Mouse (Mus musculus) limb, embryonic 11.5 days (tissue): Measurements from ENCODE around the gene Ccdc189. TPM values are rescaled to one million over a fixed set of nuclear protein-coding genes. Genes with fewer than 3 reads are reported as not detected.

Experiments
- ATAC-seq: fragments of 200-750 bp; cut with Nextera tagmentation; 2 replicates; pipeline ENCODE4 v1.8.0; 2017; ENCODE audit warnings: low read depth; ENCODE audit not compliant: insufficient number of reproducible peaks, low FRiP score, low TSS enrichment
- DNase-seq: peaks from one replicate; pipeline ENCODE4 v3.0.0-alpha.2; 2015; ENCODE audit warnings: low spot score
- H3K27ac ChIP-seq: fragments of 300-500 bp; sonication (generic); replicated peaks from 2 replicates; pipeline ENCODE4 v1.5.1; 2014; ENCODE audit warnings: low read depth, mild to moderate bottlenecking, low read length
- H3K27me3 ChIP-seq: fragments of 300-500 bp; sonication (generic); 2 replicates; pipeline ENCODE4 v1.6.1; 2014; ENCODE audit warnings: mild to moderate bottlenecking, low read length, mixed read lengths; ENCODE audit not compliant: control insufficient read depth, insufficient read depth
- H3K36me3 ChIP-seq: fragments of 300-500 bp; sonication (generic); 2 replicates; pipeline ENCODE4 v1.6.1; 2014; ENCODE audit warnings: mild to moderate bottlenecking, low read length, moderate library complexity, mixed read lengths; ENCODE audit not compliant: control insufficient read depth, insufficient read depth
- H3K4me1 ChIP-seq: fragments of 300-500 bp; sonication (generic); 2 replicates; pipeline ENCODE4 v1.6.1; 2014; ENCODE audit warnings: low read length, mixed read lengths; ENCODE audit not compliant: control insufficient read depth, insufficient read depth
- H3K4me2 ChIP-seq: fragments of 300-500 bp; sonication (generic); 2 replicates; pipeline ENCODE4 v1.6.1; 2014; ENCODE audit warnings: low read depth, mild to moderate bottlenecking, moderate library complexity; ENCODE audit not compliant: severe bottlenecking
- H3K4me3 ChIP-seq: fragments of 300-500 bp; sonication (generic); 2 replicates; pipeline ENCODE4 v1.5.1; 2014; ENCODE audit warnings: low read depth, low read length
- H3K9ac ChIP-seq: fragments of 300-500 bp; sonication (generic); 2 replicates; pipeline ENCODE4 v1.6.1; 2014; ENCODE audit warnings: mild to moderate bottlenecking, low read length
- H3K9me3 ChIP-seq: fragments of 300-500 bp; sonication (generic); 2 replicates; pipeline ENCODE4 v1.6.1; 2016; ENCODE audit warnings: low read length; ENCODE audit not compliant: control insufficient read depth
- WGBS: fragments of 180-500 bp; shearing (Covaris S2); extraction: QIAGEN DNeasy Blood & Tissue Kit; methylation state at CpG from one replicate; pipeline ENCODE4 v1.1.7; 2014; 5-methylcytosine and 5-hydroxymethylcytosine counted together
- polyA plus RNA-seq: library from polyadenylated mRNA; unstranded; fragments of >200 nt; fragmentation: Nextera tagmentation; extraction: Ambion mirVana; gene quantifications from 2 replicates; pipeline ENCODE4 v1.2.1, GENCODE M21; 2014

The Ccdc189 gene
- polyA plus RNA-seq, 1 experiment from 2014 or later: 12.3 TPM

DNA sequence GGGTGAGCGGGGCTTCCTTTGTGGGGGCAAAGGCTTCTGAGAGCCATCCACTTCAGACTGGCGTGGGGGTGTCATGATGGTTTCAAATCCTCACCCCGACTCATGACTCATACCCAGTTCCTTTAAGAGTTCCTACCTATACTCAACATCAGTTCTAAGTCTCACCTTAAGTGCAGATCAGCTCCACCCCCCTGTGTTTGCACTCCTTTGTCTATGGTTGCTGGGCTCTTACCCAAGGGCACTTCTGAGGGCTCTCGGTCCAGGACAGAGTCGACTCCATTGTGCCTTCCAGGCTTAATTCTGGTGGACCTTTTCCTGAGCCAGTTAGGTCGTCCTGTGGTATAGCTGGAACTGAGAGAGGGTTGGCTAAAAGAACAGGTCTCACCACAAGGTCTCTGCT lies 18.8 kb upstream of the Ccdc189 start:
- Histone ChIP-seq H3K4me1 (no peaks in the 10 kb centered on the region), H3K9me3 (no peaks in the 10 kb centered on the region), H3K27me3 (no peaks in the 10 kb centered on the region), H3K27ac (no peak overlapping the region), H3K9ac (no peak overlapping the region), H3K4me2 (no peak overlapping the region), H3K4me3 (no peak overlapping the region), H3K36me3 (peaks cover 35% of the 10 kb centered on the region)
- ATAC-seq (no peak), DNase-seq (no peak)
- WGBS: 91% methylated on average over 6 of the region's 6 CpGs

DNA sequence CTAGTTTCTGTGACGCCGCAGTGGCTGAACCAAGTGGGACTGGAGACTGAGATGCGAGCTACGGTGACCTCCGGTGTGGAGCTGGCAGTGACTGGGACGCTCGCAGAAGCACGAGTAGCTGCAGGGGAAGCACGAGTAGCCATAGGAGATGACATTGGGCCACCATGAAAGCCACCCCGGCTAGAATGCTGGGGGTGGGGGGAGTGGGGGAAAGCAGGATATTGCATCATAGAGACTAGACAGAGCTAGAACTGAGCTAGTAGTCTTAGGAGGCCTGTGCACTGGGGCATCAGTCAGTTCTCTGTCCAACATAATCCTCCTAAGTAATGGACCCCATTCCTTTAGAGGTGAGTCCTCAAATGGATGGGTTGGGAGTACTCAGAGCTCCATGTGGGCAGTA lies 15.9 kb upstream of the Ccdc189 start:
- peaks cover 27% of the 10 kb centered on the region for H3K36me3 ChIP-seq
- 89% methylated on average over 10 of the region's 10 CpGs for WGBS
- H3K9ac ChIP-seq: no peak overlapping the region

DNA sequence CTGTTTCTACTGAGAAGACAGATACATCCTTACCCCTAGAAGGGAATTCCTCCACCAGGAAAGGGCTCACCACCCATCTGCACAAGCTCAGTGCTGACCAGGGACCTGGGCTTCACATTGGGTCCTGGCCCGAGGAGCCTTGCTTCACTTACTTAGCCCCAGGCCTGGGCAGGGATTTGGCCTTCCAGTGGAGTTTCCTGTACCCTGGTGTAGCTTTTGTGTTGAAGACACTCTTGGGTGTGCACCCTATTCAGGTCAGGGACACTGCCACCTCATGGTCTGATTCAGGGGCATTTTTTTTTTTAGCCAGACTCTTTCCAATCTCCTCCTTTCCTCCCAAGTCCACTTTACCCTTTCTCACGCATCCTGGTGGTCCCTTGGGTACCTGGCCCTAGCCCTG lies 14.5 kb upstream of the Ccdc189 start:
- no peak overlapping the region for H3K4me3 ChIP-seq
- 90% methylated on average over 2 of the region's 2 CpGs for WGBS
- no peak overlapping the region for H3K4me2 ChIP-seq
- DNase-seq (no peak), ATAC-seq (no peak)
- H3K4me1 ChIP-seq: no peaks in the 10 kb centered on the region
- H3K27me3 ChIP-seq: no peaks in the 10 kb centered on the region
- no peaks in the 10 kb centered on the region for H3K9me3 ChIP-seq
- H3K36me3 ChIP-seq: peaks cover 26% of the 10 kb centered on the region
- no peak overlapping the region for H3K27ac ChIP-seq
- H3K9ac ChIP-seq: no peak overlapping the region

More for the DNA sequence above, 15.9 kb upstream of the Ccdc189 start:
- no peak for ATAC-seq
- Histone ChIP-seq H3K4me1 (no peaks in the 10 kb centered on the region), H3K9me3 (no peaks in the 10 kb centered on the region), H3K27me3 (no peaks in the 10 kb centered on the region), H3K4me2 (no peak overlapping the region), H3K27ac (no peak overlapping the region), H3K4me3 (no peak overlapping the region)
- DNase-seq: no peak

DNA sequence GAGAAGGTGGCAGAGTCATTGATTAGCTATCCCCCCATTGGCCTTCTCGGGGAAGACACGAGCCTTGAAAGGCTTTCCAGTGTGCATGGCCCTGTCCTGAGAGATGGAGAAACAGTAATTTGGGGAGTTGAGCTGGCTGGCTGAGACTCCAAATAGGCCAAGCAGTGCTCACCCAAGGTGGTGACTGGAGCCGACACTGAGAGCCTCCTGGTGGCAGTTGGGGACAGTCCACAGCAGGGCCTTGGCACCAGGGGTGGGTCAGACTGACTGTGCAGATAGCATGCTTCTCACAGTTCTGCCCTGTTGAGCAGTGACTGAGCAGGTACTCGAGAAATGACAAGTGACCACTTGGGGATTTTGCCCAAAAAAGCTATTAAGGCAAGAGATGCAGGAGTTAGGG lies 13.3 kb upstream of the Ccdc189 start:
- no peak for DNase-seq
- Histone ChIP-seq H3K4me1 (no peaks in the 10 kb centered on the region), H3K4me2 (no peak overlapping the region), H3K9me3 (no peaks in the 10 kb centered on the region), H3K27ac (no peak overlapping the region), H3K27me3 (no peaks in the 10 kb centered on the region), H3K36me3 (peaks cover 37% of the 10 kb centered on the region), H3K4me3 (no peak overlapping the region), H3K9ac (no peak overlapping the region)
- 85% methylated on average over 4 of the region's 4 CpGs for WGBS
- ATAC-seq: no peak

DNA sequence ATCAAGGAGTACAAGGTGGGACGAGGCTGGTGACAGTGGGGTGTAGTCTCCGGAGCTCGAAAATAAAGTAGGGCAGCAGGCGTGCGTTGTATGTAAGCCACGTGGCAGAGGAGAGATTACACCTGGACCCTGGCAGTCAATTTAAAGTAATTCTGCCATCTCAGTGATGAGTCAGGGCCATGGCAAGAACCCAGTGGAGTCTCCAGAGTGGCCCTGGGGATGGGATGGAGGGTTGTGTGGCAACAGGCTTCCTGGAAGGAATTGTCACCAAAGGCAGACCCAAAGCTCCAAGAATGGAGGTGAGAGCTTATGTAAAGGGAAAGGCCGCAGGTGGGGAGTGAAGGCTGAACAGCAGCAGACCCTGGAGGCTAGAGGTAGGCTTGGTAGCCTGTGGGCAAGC lies 12.2 kb upstream of the Ccdc189 start:
- ATAC-seq: no peak
- H3K27ac ChIP-seq: no peak overlapping the region
- H3K9ac ChIP-seq: no peak overlapping the region
- no peak overlapping the region for H3K4me2 ChIP-seq
- 96% methylated on average over 7 of the region's 7 CpGs for WGBS
- peaks cover 45% of the 10 kb centered on the region for H3K36me3 ChIP-seq
- no peaks in the 10 kb centered on the region for H3K4me1 ChIP-seq
- H3K27me3 ChIP-seq: no peaks in the 10 kb centered on the region
- no peaks in the 10 kb centered on the region for H3K9me3 ChIP-seq
- H3K4me3 ChIP-seq: no peak overlapping the region
- no peak for DNase-seq

DNA sequence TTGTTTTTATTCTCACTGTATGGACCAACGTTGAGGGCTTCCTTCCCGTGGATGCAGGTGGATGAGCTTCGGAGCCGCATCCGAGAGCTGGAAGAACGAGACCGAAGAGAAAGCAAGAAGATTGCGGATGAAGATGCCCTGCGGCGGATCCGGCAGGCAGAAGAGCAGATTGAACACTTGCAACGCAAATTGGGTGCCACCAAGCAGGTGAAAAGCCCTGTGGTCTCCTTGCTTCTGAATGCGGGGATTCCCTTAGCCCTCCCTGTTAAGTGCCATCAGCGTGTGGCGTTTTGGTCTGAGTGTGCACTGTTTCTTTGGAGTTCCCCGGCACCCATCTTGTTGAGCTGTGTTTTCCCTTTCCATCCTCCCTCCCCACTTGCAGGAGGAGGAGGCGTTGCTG lies 8.4 kb upstream of the Ccdc189 start:
- no peak overlapping the region for H3K4me3 ChIP-seq
- 93% methylated on average over 17 of the region's 17 CpGs for WGBS
- no peak overlapping the region for H3K4me2 ChIP-seq
- no peak overlapping the region for H3K9ac ChIP-seq
- no peak for ATAC-seq
- no peaks in the 10 kb centered on the region for H3K4me1 ChIP-seq
- no peaks in the 10 kb centered on the region for H3K27me3 ChIP-seq
- H3K36me3 ChIP-seq: peaks cover 56% of the 10 kb centered on the region
- no peak overlapping the region for H3K27ac ChIP-seq
- H3K9me3 ChIP-seq: no peaks in the 10 kb centered on the region
- DNase-seq: no peak

DNA sequence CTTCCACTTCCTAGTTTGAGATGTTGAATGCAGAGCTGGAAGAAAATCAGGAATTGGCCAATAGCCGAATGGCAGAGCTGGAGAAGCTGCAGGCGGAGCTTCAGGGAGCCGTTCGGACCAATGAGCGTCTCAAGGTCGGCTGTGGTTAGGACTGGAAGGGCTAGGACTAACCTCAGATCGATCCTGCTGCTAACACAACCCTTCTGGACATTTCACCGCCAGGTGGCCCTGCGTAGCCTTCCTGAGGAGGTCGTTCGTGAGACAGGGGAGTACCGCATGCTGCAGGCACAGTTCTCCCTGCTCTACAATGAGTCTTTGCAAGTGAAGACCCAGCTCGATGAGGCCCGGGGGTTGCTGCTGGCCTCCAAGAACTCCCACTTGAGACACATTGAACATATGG lies 4.2 kb upstream of the Ccdc189 start:
- Histone ChIP-seq H3K27me3 (no peaks in the 10 kb centered on the region), H3K27ac (no peak overlapping the region), H3K36me3 (peaks cover 44% of the 10 kb centered on the region), H3K9ac (no peak overlapping the region), H3K4me3 (no peak overlapping the region), H3K4me2 (no peak overlapping the region), H3K9me3 (no peaks in the 10 kb centered on the region), H3K4me1 (peaks cover 3% of the 10 kb centered on the region)
- no peak for DNase-seq
- WGBS: 87% methylated on average over 14 of the region's 14 CpGs
- no peak for ATAC-seq

DNA sequence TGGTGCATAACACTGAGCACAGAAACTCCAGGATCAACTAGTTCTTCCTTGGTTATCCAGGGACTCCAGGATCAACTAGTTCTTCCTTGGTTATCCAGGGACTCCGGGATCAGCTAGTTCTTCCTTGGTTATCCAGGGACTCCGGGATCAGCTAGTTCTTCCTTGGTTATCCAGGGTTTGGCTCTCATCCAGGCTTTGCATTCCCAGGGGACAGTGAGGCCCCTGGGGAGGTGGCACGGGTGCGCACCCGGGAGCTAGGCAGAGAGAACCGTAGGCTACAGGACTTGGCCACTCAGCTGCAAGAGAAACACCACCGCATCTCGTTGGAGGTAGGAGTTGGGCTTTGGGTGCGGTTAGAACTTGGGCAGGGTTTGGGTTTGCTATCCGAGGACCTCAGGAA lies 2.7 kb upstream of the Ccdc189 start:
- no peak overlapping the region for H3K9ac ChIP-seq
- DNase-seq (no peak), ATAC-seq (no peak)
- no peaks in the 10 kb centered on the region for H3K27me3 ChIP-seq
- no peak overlapping the region for H3K27ac ChIP-seq
- no peaks in the 10 kb centered on the region for H3K9me3 ChIP-seq
- H3K4me2 ChIP-seq: no peak overlapping the region
- peaks cover 3% of the 10 kb centered on the region for H3K4me1 ChIP-seq
- peaks cover 32% of the 10 kb centered on the region for H3K36me3 ChIP-seq
- WGBS: 95% methylated on average over 10 of the region's 10 CpGs
- no peak overlapping the region for H3K4me3 ChIP-seq

DNA sequence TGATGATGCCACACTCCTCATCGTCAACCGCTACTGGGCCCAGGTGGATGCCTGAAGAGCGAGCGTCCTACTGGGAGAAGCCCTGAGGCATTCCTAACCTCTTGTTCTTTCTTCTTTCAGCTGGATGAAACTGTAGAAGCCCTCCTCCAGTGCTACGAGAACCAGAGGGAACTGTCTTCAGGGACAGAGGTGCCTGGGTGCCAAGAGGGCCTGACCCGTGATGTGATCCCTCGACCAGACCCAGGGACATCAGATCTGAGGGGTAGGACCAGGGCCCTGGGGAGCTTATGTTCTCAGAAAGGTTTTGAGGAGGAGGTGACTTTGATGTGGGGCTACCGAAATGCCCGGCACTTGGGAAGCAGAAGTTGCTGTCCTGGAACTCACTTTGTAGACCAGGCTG lies 1.2 kb upstream of the Ccdc189 start:
- Histone ChIP-seq H3K4me2 (peak overlapping the region; percentile 72; the same call in 1 of the 2 replicates), H3K27ac (no peak overlapping the region), H3K9ac (no peak overlapping the region), H3K4me3 (peak overlapping the region; percentile 91; the same call in 1 of the 2 replicates), H3K27me3 (no peaks in the 10 kb centered on the region), H3K4me1 (peaks cover 3% of the 10 kb centered on the region), H3K9me3 (no peaks in the 10 kb centered on the region), H3K36me3 (peaks cover 20% of the 10 kb centered on the region)
- no peak for DNase-seq
- WGBS: 94% methylated on average over 9 of the region's 9 CpGs
- ATAC-seq: no peak
